Mouse (Mus musculus) thymus, adult 2 months (tissue): ENCODE results near the gene Lgalsl.

ENCODE experiments used
- CTCF ChIP-seq: fragments of 200-500 bp; IDR thresholded peaks from 2 replicates; pipeline ENCODE4 v1.5.1; 2012; ENCODE audit warnings: mild to moderate bottlenecking, control low read depth, low read length, moderate library complexity, borderline replicate concordance; ENCODE audit not compliant: control insufficient read depth, poor library complexity, insufficient read depth; ENCODE audit errors: extremely low read depth
- POLR2A ChIP-seq: fragments of 200-500 bp; IDR thresholded peaks from 2 replicates; pipeline ENCODE4 v1.6.1; 2012; ENCODE audit warnings: mild to moderate bottlenecking, low read length, control low read depth, moderate library complexity; ENCODE audit not compliant: control insufficient read depth, poor library complexity, insufficient read depth; ENCODE audit errors: extremely low read depth

- TF ChIP-seq POLR2A, result no peak
- TF ChIP-seq CTCF, result no peak
Measured at GRCm38 (mm10) chr11:20778298-20778697, 52.6 kb downstream of the Lgalsl start.
